Mouse (Mus musculus) CH12.LX (cell line): ENCODE measurements around the gene Baz2b. TPM values are rescaled to one million over a fixed set of nuclear protein-coding genes. Genes with fewer than 3 reads are reported as not detected.

Experiments used
- DNase-seq: peaks from one replicate; pipeline ENCODE4 v3.0.0-alpha.2; 2013; ENCODE audit errors: extremely low read depth
- H3K27ac ChIP-seq: 2 replicates; pipeline ENCODE4 v1.5.1; 2012; ENCODE audit warnings: low read depth, mild to moderate bottlenecking, control low read depth, moderate library complexity; ENCODE audit not compliant: insufficient read depth
- H3K27me3 ChIP-seq: replicated peaks from 2 replicates; pipeline ENCODE3; 2012; ENCODE audit warnings: inconsistent platforms
- H3K36me3 ChIP-seq, 2 experiments: replicated peaks in 1 of 2; 2 replicates each; pipeline versions ENCODE3 to v1.6.1; 2012; ENCODE audit warnings: inconsistent platforms in 1 of 2, low read length in 1 of 2, mild to moderate bottlenecking in 1 of 2, mixed read lengths in 1 of 2, moderate library complexity in 1 of 2; ENCODE audit not compliant: control insufficient read depth in 1 of 2, insufficient read depth in 1 of 2
- H3K4me1 ChIP-seq, 2 experiments: 2 replicates each; pipeline ENCODE4 v1.6.1; 2012; ENCODE audit warnings: inconsistent platforms in 1 of 2, moderate library complexity in 1 of 2; ENCODE audit not compliant: insufficient read depth in 2 of 2, control insufficient read depth in 1 of 2
- H3K4me2 ChIP-seq: 2 replicates; pipeline ENCODE4 v1.6.1; 2012; ENCODE audit warnings: low read depth, mild to moderate bottlenecking, control low read depth; ENCODE audit not compliant: poor library complexity, insufficient read depth, severe bottlenecking
- H3K4me3 ChIP-seq, 3 experiments: fragments of 150-350 bp in 1 of 3; sonication (generic) in 1 of 3; replicated peaks in 1 of 3; 2 replicates each; pipeline versions ENCODE3 to v1.5.1; 2011 to 2012; ENCODE audit warnings: low read depth in 2 of 3, low read length in 2 of 3, mild to moderate bottlenecking in 2 of 3, moderate library complexity in 2 of 3, control low read depth in 1 of 3, improper control_type of control experiment in 1 of 3, inconsistent platforms in 1 of 3, mixed read lengths in 1 of 3; ENCODE audit not compliant: poor library complexity in 1 of 3
- H3K79me2 ChIP-seq: replicated peaks from 2 replicates; pipeline ENCODE4 v1.6.1; 2012; ENCODE audit warnings: mild to moderate bottlenecking, moderate library complexity; ENCODE audit not compliant: control insufficient read depth, poor library complexity, insufficient read depth, severe bottlenecking; ENCODE audit errors: extremely low read depth
- H3K9ac ChIP-seq: 2 replicates; pipeline ENCODE4 v1.6.1; 2012; ENCODE audit warnings: low read depth, mild to moderate bottlenecking, control low read depth, moderate library complexity; ENCODE audit not compliant: insufficient read depth
- H3K9me3 ChIP-seq: replicated peaks from 2 replicates; pipeline ENCODE3; 2012; ENCODE audit warnings: low read length, inconsistent platforms, mixed read lengths
- CHD1 ChIP-seq: IDR thresholded peaks from 2 replicates; pipeline ENCODE4 v1.6.1; 2012; ENCODE audit warnings: low read depth, low read length, improper control_type of control experiment, inconsistent platforms
- CHD2 ChIP-seq: IDR thresholded peaks from 2 replicates; pipeline ENCODE4 v1.6.1; 2011; ENCODE audit warnings: low read length, improper control_type of control experiment
- E2F4 ChIP-seq: IDR thresholded peaks from 2 replicates; pipeline ENCODE4 v1.6.1; 2011; ENCODE audit warnings: low read depth, low read length, improper control_type of control experiment; ENCODE audit not compliant: insufficient replicate concordance
- ELF1 ChIP-seq: IDR thresholded peaks from 2 replicates; pipeline ENCODE4 v1.6.1; 2014; ENCODE audit warnings: low read depth, mild to moderate bottlenecking, inconsistent platforms, low read length, improper control_type of control experiment
- ETS1 ChIP-seq: conservative IDR thresholded peaks from 2 replicates; pipeline ENCODE4 v1.6.1; 2012; ENCODE audit warnings: low read depth, mild to moderate bottlenecking, inconsistent platforms, low read length, improper control_type of control experiment, moderate library complexity
- HCFC1 ChIP-seq: IDR thresholded peaks from 2 replicates; pipeline ENCODE4 v1.6.1; 2012; ENCODE audit warnings: low read depth, mild to moderate bottlenecking, inconsistent platforms, low read length, improper control_type of control experiment
- IRF4 ChIP-seq: IDR thresholded peaks from 2 replicates; pipeline ENCODE4 v1.6.1; 2014; ENCODE audit warnings: low read depth, mild to moderate bottlenecking, inconsistent platforms, low read length, improper control_type of control experiment
- JUND ChIP-seq: conservative IDR thresholded peaks from 2 replicates; pipeline ENCODE4 v1.6.1; 2011; ENCODE audit warnings: low read depth, low read length, improper control_type of control experiment
- KAT2A ChIP-seq: IDR thresholded peaks from 2 replicates; pipeline ENCODE4 v1.6.1; 2012; ENCODE audit warnings: low read length, improper control_type of control experiment, inconsistent platforms; ENCODE audit not compliant: insufficient replicate concordance
- MAFK ChIP-seq: IDR thresholded peaks from 2 replicates; pipeline ENCODE4 v1.6.1; 2011; ENCODE audit warnings: low read length, improper control_type of control experiment; ENCODE audit not compliant: insufficient replicate concordance
- MAZ ChIP-seq: IDR thresholded peaks from 2 replicates; pipeline ENCODE4 v1.6.1; 2012; ENCODE audit warnings: low read depth, mild to moderate bottlenecking, inconsistent platforms, low read length, improper control_type of control experiment, moderate library complexity
- MYC ChIP-seq: IDR thresholded peaks from 2 replicates; pipeline ENCODE4 v1.6.1; 2011; ENCODE audit warnings: low read depth, mild to moderate bottlenecking, improper control_type of control experiment, low read length
- NRF1 ChIP-seq: IDR thresholded peaks from 2 replicates; pipeline ENCODE4 v1.6.1; 2014; ENCODE audit warnings: low read depth, mild to moderate bottlenecking, inconsistent platforms, low read length, improper control_type of control experiment, moderate library complexity
- POLR2A ChIP-seq: IDR thresholded peaks from 2 replicates; pipeline ENCODE4 v1.6.1; 2011; ENCODE audit warnings: low read depth, mild to moderate bottlenecking, improper control_type of control experiment, low read length
- POLR2AphosphoS2 ChIP-seq: IDR thresholded peaks from 2 replicates; pipeline ENCODE4 v1.6.1; 2011; ENCODE audit warnings: low read depth, low read length, improper control_type of control experiment
- RAD21 ChIP-seq: IDR thresholded peaks from 2 replicates; pipeline ENCODE4 v1.6.1; 2011; ENCODE audit warnings: low read depth, mild to moderate bottlenecking, low read length, improper control_type of control experiment, moderate library complexity
- SIN3A ChIP-seq: IDR thresholded peaks from 2 replicates; pipeline ENCODE4 v1.6.1; 2012; ENCODE audit warnings: low read length, improper control_type of control experiment, inconsistent platforms
- TBP ChIP-seq: conservative IDR thresholded peaks from 2 replicates; pipeline ENCODE4 v1.6.1; 2011; ENCODE audit warnings: low read depth, low read length, improper control_type of control experiment
- TCF12 ChIP-seq: IDR thresholded peaks from 2 replicates; pipeline ENCODE4 v1.6.1; 2014; ENCODE audit warnings: low read depth, mild to moderate bottlenecking, inconsistent platforms, low read length, improper control_type of control experiment
- UBTF ChIP-seq: IDR thresholded peaks from 2 replicates; pipeline ENCODE4 v1.6.1; 2012; ENCODE audit warnings: low read depth, mild to moderate bottlenecking, inconsistent platforms, low read length, improper control_type of control experiment, moderate library complexity
- USF1 ChIP-seq: IDR thresholded peaks from 2 replicates; pipeline ENCODE4 v1.6.1; 2014; ENCODE audit warnings: low read depth, mild to moderate bottlenecking, inconsistent platforms, low read length, improper control_type of control experiment
- ZC3H11A ChIP-seq: IDR thresholded peaks from 2 replicates; pipeline ENCODE4 v1.6.1; 2012; ENCODE audit warnings: low read depth, mild to moderate bottlenecking, inconsistent platforms, low read length, improper control_type of control experiment
- ZNF384 ChIP-seq: IDR thresholded peaks from 2 replicates; pipeline ENCODE4 v1.6.1; 2012; ENCODE audit warnings: low read depth, low read length, improper control_type of control experiment, inconsistent platforms
- dilution Hi-C: fragments of 300-500 bp; cut with MboI; formaldehyde crosslinking; loops from 2 replicates; pipeline ENCODE4 v1.14.3; 2020; ENCODE audit warnings: low sequenced_read_pairs; ENCODE audit not compliant: extremely low pct_unique_long_range_greater_than_20kb, extremely low pct_ligation_motif_present
- in situ Hi-C: fragments of 300-500 bp; cut with MboI; formaldehyde crosslinking; loops from 3 replicates; pipeline ENCODE4 v1.14.3; 2019; ENCODE audit warnings: low sequenced_read_pairs, low pct_ligation_motif_present, low pct_unique_long_range_greater_than_20kb, mixed read lengths
- polyA plus RNA-seq: library from polyadenylated mRNA; unstranded; fragments of >175 nt; gene quantifications from 2 replicates; pipeline ENCODE4 v1.2.1, GENCODE M21; 2012; ENCODE audit warnings: low read depth; ENCODE audit not compliant: insufficient read length
- total RNA-seq, 2 experiments: library from RNA; depleted of rRNA; stranded (reverse); fragments of 300-350 nt in 1 of 2; fragments of >200 nt in 1 of 2; gene quantifications; 2 replicates each; pipeline ENCODE4 v1.2.3; 2012 to 2014

The Baz2b gene
- total and polyA plus RNA-seq, 3 experiments: 17.3 to 36.3 (median 31.9) TPM

GRCm38 (mm10) chr2:59936296-59936695 lies 273.3 kb downstream of the Baz2b start:
- H3K4me3 ChIP-seq: no peak overlapping the region
- no peaks in the 10 kb centered on the region for H3K9me3 ChIP-seq
- DNase-seq: peak; percentile 27
- in situ Hi-C loops (no loop called here), dilution Hi-C loops (no loop called here)
- H3K27me3 ChIP-seq: no peaks in the 10 kb centered on the region
- peaks cover 0 to 24% of the 10 kb centered on the region in 2 experiments; a peak in 2 of 4 replicates for H3K4me1 ChIP-seq
- H3K9ac ChIP-seq: no peak overlapping the region
- H3K36me3 ChIP-seq: peaks cover 24 to 70% of the 10 kb centered on the region in 2 experiments
- H3K27ac ChIP-seq: no peak overlapping the region
- no peak overlapping the region for H3K4me2 ChIP-seq
- no peaks in the 10 kb centered on the region for H3K79me2 ChIP-seq
- no peak for TF ChIP-seq CHD1
- no peak for TF ChIP-seq ZC3H11A
- TF ChIP-seq ZNF384: no peak
- no peak for TF ChIP-seq POLR2A
- no peak for TF ChIP-seq MAZ
- TF ChIP-seq POLR2AphosphoS2: no peak
- TF ChIP-seq E2F4: no peak
- no peak for TF ChIP-seq CHD2
- TF ChIP-seq TBP: no peak
- no peak for TF ChIP-seq HCFC1
- TF ChIP-seq TCF12: no peak
- no peak for TF ChIP-seq SIN3A
- TF ChIP-seq ELF1: no peak
- no peak for TF ChIP-seq UBTF
- TF ChIP-seq USF1: no peak
- TF ChIP-seq RAD21: no peak
- no peak for TF ChIP-seq MYC
- TF ChIP-seq KAT2A: no peak
- TF ChIP-seq, all 38 proteins: peak for 0

DNA sequence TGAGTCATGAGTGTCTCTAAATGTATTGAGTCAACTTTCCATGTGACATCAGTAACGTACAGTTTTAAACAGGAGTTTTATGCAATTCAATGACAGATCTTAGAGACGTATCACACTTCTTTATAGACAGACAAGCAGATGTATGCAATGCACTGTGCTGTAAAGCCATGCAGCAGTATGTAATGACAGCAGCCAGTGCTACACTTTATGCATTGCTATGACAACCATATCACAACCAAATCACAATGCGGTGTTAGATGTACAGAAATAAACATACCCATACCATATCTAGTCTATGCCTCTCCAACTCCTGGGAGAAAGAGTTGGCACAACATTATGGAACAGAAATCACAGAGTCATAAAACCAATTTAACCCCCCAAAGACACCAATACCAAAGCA lies 276.5 kb downstream of the Baz2b start:
- dilution Hi-C loops (no loop called here), in situ Hi-C loops (no loop called here)
- Histone ChIP-seq H3K4me3 (no peak overlapping the region), H3K36me3 (peaks cover 8 to 48% of the 10 kb centered on the region in 2 experiments), H3K79me2 (no peaks in the 10 kb centered on the region), H3K27ac (no peak overlapping the region), H3K27me3 (no peaks in the 10 kb centered on the region), H3K9me3 (no peaks in the 10 kb centered on the region), H3K9ac (no peak overlapping the region), H3K4me2 (no peak overlapping the region), H3K4me1 (peaks cover 0 to 22% of the 10 kb centered on the region in 2 experiments; a peak in 2 of 4 replicates)
- DNase-seq: no peak
- no peak for TF ChIP-seq JUND
- no peak for TF ChIP-seq NRF1
- TF ChIP-seq MYC: no peak
- no peak for TF ChIP-seq MAZ
- TF ChIP-seq MAFK: no peak
- no peak for TF ChIP-seq IRF4
- no peak for TF ChIP-seq POLR2AphosphoS2
- TF ChIP-seq USF1: no peak
- no peak for TF ChIP-seq CHD1
- no peak for TF ChIP-seq ELF1
- no peak for TF ChIP-seq ETS1
- TF ChIP-seq E2F4: no peak
- TF ChIP-seq RAD21: no peak
